Mouse (Mus musculus) embryonic facial prominence, embryonic 14.5 days (tissue): ENCODE results near the gene Aagab. TPM values are rescaled to one million over a fixed set of nuclear protein-coding genes. Genes with fewer than 3 reads are reported as not detected.

Experiments used
- polyA plus RNA-seq: library from polyadenylated mRNA; unstranded; fragments of >200 nt; fragmentation: Nextera tagmentation; extraction: Ambion mirVana; gene quantifications from 2 replicates; pipeline ENCODE4 v1.2.1, GENCODE M21; 2014

The Aagab gene
- polyA plus RNA-seq, 1 experiment from 2014 or later: 26.2 TPM

Other genes starting within 250 kb of the Aagab start
- gene Map2k5, start 224.8 kb upstream of the Aagab start, polyA plus RNA-seq: 31.3 and 34.1 TPM in 2 replicates
- 35.4 and 39.0 TPM in 2 replicates for gene 2300009A05Rik, start 203.4 kb upstream of the Aagab start, polyA plus RNA-seq
- 0.22 and 0.25 TPM in 2 replicates for gene Iqch, start 167 bp upstream of the Aagab start, polyA plus RNA-seq
- 17.0 and 19.3 TPM in 2 replicates for gene Smad3, start 155.3 kb downstream of the Aagab start, polyA plus RNA-seq